Mouse (Mus musculus): ENCODE data around the gene BC005624. TPM values are rescaled to one million over a fixed set of nuclear protein-coding genes. Genes with fewer than 3 reads are reported as not detected.

Gene BC005624
- polyA plus RNA-seq (2014; fragmentation: Nextera tagmentation; extraction: Ambion mirVana): 67.5 and 74.6 TPM in 2 replicates

DNA sequence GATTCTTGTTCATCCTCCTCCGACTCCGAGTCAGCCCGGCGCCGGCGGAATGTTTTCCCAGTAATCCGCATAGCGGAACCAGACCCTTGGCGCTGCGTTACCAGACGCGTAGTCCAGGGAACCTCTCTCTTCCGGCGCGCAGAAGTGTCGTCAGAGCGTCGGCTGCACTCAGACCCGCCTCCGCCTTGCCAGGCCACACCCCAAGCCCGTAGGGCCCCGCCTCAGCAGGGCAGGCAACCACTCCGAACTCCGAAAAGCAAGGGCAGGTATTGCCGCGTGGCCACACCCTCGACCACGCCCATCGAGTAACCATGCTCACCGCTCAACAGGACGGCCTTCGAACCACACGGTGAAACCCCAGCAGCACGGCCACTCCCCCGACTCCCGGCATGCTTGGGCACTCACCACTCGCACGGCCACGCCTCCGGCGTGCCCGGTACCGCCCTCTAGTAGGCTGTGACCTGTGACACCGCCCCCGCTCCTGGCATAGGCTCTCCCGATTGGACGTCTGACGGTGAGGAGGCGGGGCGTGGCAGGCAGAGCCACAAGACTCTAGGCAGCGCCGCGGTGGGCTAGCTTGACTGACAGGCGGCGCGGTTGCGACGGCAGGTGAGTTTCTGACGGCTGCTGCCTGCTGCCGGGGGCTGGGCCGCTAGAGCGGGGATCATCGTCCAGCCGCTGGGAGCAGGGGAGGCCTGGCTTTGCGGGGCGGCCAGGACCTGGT is at the start of gene BC005624, which contains the start of gene Usp20:
TSS of gene BC005624 (minus strand) at position 412 of the 724 bp plus-strand sequence.
TSS of gene Usp20 (plus strand) at position 490 of the 724 bp plus-strand sequence.
- DNase-seq (ENCODE audit: low spot score) (peak; percentile 99), ATAC-seq (ENCODE audit: low FRiP score) (peak; percentile 99)
- H3K9ac ChIP-seq (ENCODE audit: low read depth, low read length): peak within 1 kb of the TSS; percentile 61
- peaks cover 3% of the 10 kb centered on the region; the same call in 1 of the 2 replicates for H3K4me1 ChIP-seq (replicated peaks; ENCODE audit: control insufficient read depth, insufficient read depth, low read length)
- peak within 1 kb of the TSS; percentile 78 for H3K4me3 ChIP-seq (ENCODE audit: low read depth, low read length)
- WGBS: under 1% methylated on average over 63 of the region's 66 CpGs
- H3K36me3 ChIP-seq (ENCODE audit: control insufficient read depth, insufficient read depth, low read length): no peaks in the 10 kb centered on the region
- H3K27ac ChIP-seq (ENCODE audit: low read depth, low read length): peak within 1 kb of the TSS; percentile 40; the same call in 1 of the 2 replicates
- peak within 1 kb of the TSS; percentile 88 for H3K4me2 ChIP-seq (replicated peaks; ENCODE audit: low read depth, low read length)
- no peaks in the 10 kb centered on the region for H3K27me3 ChIP-seq (ENCODE audit: control insufficient read depth, insufficient read depth, low read length)
- no peaks in the 10 kb centered on the region for H3K9me3 ChIP-seq (ENCODE audit: control insufficient read depth, low read length)

DNA sequence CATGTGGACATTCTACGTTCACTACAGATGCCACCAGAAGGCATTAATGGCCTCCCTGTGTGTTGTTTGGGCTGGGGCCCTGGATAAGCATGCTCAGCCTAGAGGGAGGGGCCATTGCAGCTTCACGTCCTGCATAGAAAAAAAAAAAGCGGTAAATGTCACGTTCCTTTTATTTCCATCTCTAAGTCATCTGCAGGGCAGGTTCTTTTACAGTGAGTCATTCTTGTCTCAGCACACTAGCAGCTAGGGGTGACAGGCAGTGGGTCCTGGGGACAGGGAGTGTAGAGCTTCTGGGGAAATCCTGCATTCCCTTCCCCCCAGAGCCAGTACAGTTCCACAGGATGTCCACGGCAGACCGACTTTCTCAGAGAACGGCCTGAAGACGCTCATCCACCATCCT is 44.6 kb upstream of the BC005624 start:
- no peak for ATAC-seq (ENCODE audit: low FRiP score)
- H3K9ac ChIP-seq (ENCODE audit: low read depth, low read length): no peak overlapping the region
- H3K4me2 ChIP-seq (replicated peaks; ENCODE audit: low read depth, low read length): no peak overlapping the region
- no peak for DNase-seq (ENCODE audit: low spot score)
- no peak overlapping the region for H3K27ac ChIP-seq (ENCODE audit: low read depth, low read length)
- WGBS: 84% methylated on average over 8 of the region's 8 CpGs
- H3K27me3 ChIP-seq (ENCODE audit: control insufficient read depth, insufficient read depth, low read length): no peaks in the 10 kb centered on the region
- no peaks in the 10 kb centered on the region for H3K9me3 ChIP-seq (ENCODE audit: control insufficient read depth, low read length)
- no peaks in the 10 kb centered on the region for H3K4me1 ChIP-seq (replicated peaks; ENCODE audit: control insufficient read depth, insufficient read depth, low read length)
- no peaks in the 10 kb centered on the region for H3K36me3 ChIP-seq (ENCODE audit: control insufficient read depth, insufficient read depth, low read length)
- H3K4me3 ChIP-seq (ENCODE audit: low read depth, low read length): no peak overlapping the region

- Histone ChIP-seq H3K4me2 (replicated peaks; ENCODE audit: low read depth, low read length) (no peak overlapping the region), H3K36me3 (ENCODE audit: control insufficient read depth, insufficient read depth, low read length) (no peaks in the 10 kb centered on the region), H3K4me1 (replicated peaks; ENCODE audit: control insufficient read depth, insufficient read depth, low read length) (no peaks in the 10 kb centered on the region), H3K4me3 (ENCODE audit: low read depth, low read length) (no peak overlapping the region), H3K27me3 (ENCODE audit: control insufficient read depth, insufficient read depth, low read length) (no peaks in the 10 kb centered on the region), H3K9me3 (ENCODE audit: control insufficient read depth, low read length) (no peaks in the 10 kb centered on the region), H3K9ac (ENCODE audit: low read depth, low read length) (no peak overlapping the region), H3K27ac (ENCODE audit: low read depth, low read length) (no peak overlapping the region)
- no peak for DNase-seq (ENCODE audit: low spot score)
- ATAC-seq (ENCODE audit: low FRiP score): no peak
- WGBS: 85% methylated on average over 3 of the region's 3 CpGs
These were observed 43.5 kb upstream of the BC005624 start for GRCm38 (mm10) chr2:31025458-31025857.

GRCm38 (mm10) chr2:31024618-31025370 is 42.8 kb upstream of the BC005624 start:
- WGBS: 28% methylated on average over 5 of the region's 5 CpGs
- H3K4me1 ChIP-seq (replicated peaks; ENCODE audit: control insufficient read depth, insufficient read depth, low read length): no peaks in the 10 kb centered on the region
- peak; percentile 79 for DNase-seq (ENCODE audit: low spot score)
- H3K4me3 ChIP-seq (ENCODE audit: low read depth, low read length): no peak overlapping the region
- H3K36me3 ChIP-seq (ENCODE audit: control insufficient read depth, insufficient read depth, low read length): no peaks in the 10 kb centered on the region
- H3K27me3 ChIP-seq (ENCODE audit: control insufficient read depth, insufficient read depth, low read length): no peaks in the 10 kb centered on the region
- H3K9me3 ChIP-seq (ENCODE audit: control insufficient read depth, low read length): no peaks in the 10 kb centered on the region
- no peak overlapping the region for H3K9ac ChIP-seq (ENCODE audit: low read depth, low read length)
- no peak overlapping the region for H3K4me2 ChIP-seq (replicated peaks; ENCODE audit: low read depth, low read length)
- no peak overlapping the region for H3K27ac ChIP-seq (ENCODE audit: low read depth, low read length)
- ATAC-seq (ENCODE audit: low FRiP score): no peak

DNA sequence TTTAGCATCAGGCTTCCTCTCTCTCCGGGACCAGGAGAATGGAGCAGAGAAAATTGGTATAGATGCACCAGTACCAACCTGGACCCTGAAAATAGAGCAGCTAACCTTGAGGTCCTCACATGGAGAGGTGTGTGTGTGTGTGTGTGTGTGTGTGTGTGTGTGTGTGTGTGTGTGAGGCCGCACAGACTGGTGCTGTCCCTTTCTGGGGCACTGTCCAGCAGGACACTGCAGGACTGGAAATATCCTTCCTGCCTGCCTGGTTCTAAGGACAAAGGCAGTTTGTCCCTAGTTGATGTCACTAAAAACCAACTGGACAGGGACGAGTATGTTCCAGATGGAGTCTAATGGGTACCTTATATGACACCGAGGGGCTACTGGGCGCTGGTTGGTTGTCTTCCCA is 41.9 kb upstream of the BC005624 start:
- Histone ChIP-seq H3K36me3 (ENCODE audit: control insufficient read depth, insufficient read depth, low read length) (no peaks in the 10 kb centered on the region), H3K9ac (ENCODE audit: low read depth, low read length) (no peak overlapping the region), H3K9me3 (ENCODE audit: control insufficient read depth, low read length) (no peaks in the 10 kb centered on the region), H3K27me3 (ENCODE audit: control insufficient read depth, insufficient read depth, low read length) (no peaks in the 10 kb centered on the region), H3K4me1 (replicated peaks; ENCODE audit: control insufficient read depth, insufficient read depth, low read length) (no peaks in the 10 kb centered on the region), H3K4me2 (replicated peaks; ENCODE audit: low read depth, low read length) (no peak overlapping the region), H3K4me3 (ENCODE audit: low read depth, low read length) (no peak overlapping the region), H3K27ac (ENCODE audit: low read depth, low read length) (no peak overlapping the region)
- no peak for DNase-seq (ENCODE audit: low spot score)
- 73% methylated on average over 5 of the region's 5 CpGs for WGBS
- no peak for ATAC-seq (ENCODE audit: low FRiP score)

GRCm38 (mm10) chr2:31020202-31020601 is 38.2 kb upstream of the BC005624 start:
- no peaks in the 10 kb centered on the region for H3K4me1 ChIP-seq (replicated peaks; ENCODE audit: control insufficient read depth, insufficient read depth, low read length)
- no peaks in the 10 kb centered on the region for H3K27me3 ChIP-seq (ENCODE audit: control insufficient read depth, insufficient read depth, low read length)
- no peaks in the 10 kb centered on the region for H3K9me3 ChIP-seq (ENCODE audit: control insufficient read depth, low read length)
- H3K9ac ChIP-seq (ENCODE audit: low read depth, low read length): no peak overlapping the region
- H3K36me3 ChIP-seq (ENCODE audit: control insufficient read depth, insufficient read depth, low read length): 0 out of 2 replicates have a peak, but pooled peaks cover 2% of the 10 kb centered on the region
- no peak overlapping the region for H3K27ac ChIP-seq (ENCODE audit: low read depth, low read length)
- ATAC-seq (ENCODE audit: low FRiP score) (no peak), DNase-seq (ENCODE audit: low spot score) (no peak)
- H3K4me2 ChIP-seq (replicated peaks; ENCODE audit: low read depth, low read length): no peak overlapping the region
- H3K4me3 ChIP-seq (ENCODE audit: low read depth, low read length): no peak overlapping the region
- 93% methylated on average over 2 of the region's 2 CpGs for WGBS

DNA sequence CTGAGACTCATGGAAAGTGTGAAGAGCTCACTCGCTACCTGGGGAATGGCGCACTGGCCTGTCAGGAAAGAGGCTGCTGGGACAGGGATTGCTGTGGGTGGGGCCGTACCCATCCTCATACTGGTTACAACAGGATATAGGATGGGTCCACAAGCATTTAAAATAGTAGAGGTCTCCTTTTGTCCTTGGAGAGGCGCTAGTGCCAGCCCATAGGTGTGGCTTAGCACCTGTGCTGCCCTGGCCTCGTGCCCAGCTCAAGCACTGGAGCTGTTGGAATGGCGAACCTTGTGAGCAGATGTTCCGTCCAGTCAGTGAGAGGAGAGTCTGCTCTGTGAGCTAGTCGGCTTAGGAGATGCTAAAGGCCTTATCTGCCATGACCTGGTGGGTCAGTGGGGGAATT is 37.0 kb upstream of the BC005624 start:
- H3K27me3 ChIP-seq (ENCODE audit: control insufficient read depth, insufficient read depth, low read length): no peaks in the 10 kb centered on the region
- ATAC-seq (ENCODE audit: low FRiP score): no peak
- no peaks in the 10 kb centered on the region for H3K4me1 ChIP-seq (replicated peaks; ENCODE audit: control insufficient read depth, insufficient read depth, low read length)
- H3K27ac ChIP-seq (ENCODE audit: low read depth, low read length): no peak overlapping the region
- 0 out of 2 replicates have a peak, but pooled peaks cover 2% of the 10 kb centered on the region for H3K36me3 ChIP-seq (ENCODE audit: control insufficient read depth, insufficient read depth, low read length)
- no peak for DNase-seq (ENCODE audit: low spot score)
- no peak overlapping the region for H3K9ac ChIP-seq (ENCODE audit: low read depth, low read length)
- no peaks in the 10 kb centered on the region for H3K9me3 ChIP-seq (ENCODE audit: control insufficient read depth, low read length)
- H3K4me3 ChIP-seq (ENCODE audit: low read depth, low read length): no peak overlapping the region
- WGBS: 88% methylated on average over 8 of the region's 8 CpGs
- no peak overlapping the region for H3K4me2 ChIP-seq (replicated peaks; ENCODE audit: low read depth, low read length)

- ATAC-seq (ENCODE audit: low FRiP score): no peak
- WGBS: 87% methylated on average over 8 of the region's 8 CpGs
- H3K4me1 ChIP-seq (replicated peaks; ENCODE audit: control insufficient read depth, insufficient read depth, low read length): no peaks in the 10 kb centered on the region
These were observed 36.5 kb upstream of the BC005624 start for GRCm38 (mm10) chr2:31018519-31018918.

More at GRCm38 (mm10) chr2:31018519-31018918, 36.5 kb upstream of the BC005624 start:
- Histone ChIP-seq H3K9me3 (ENCODE audit: control insufficient read depth, low read length) (no peaks in the 10 kb centered on the region), H3K27me3 (ENCODE audit: control insufficient read depth, insufficient read depth, low read length) (no peaks in the 10 kb centered on the region), H3K27ac (ENCODE audit: low read depth, low read length) (no peak overlapping the region), H3K36me3 (ENCODE audit: control insufficient read depth, insufficient read depth, low read length) (0 out of 2 replicates have a peak, but pooled peaks cover 2% of the 10 kb centered on the region), H3K4me3 (ENCODE audit: low read depth, low read length) (no peak overlapping the region), H3K9ac (ENCODE audit: low read depth, low read length) (no peak overlapping the region), H3K4me2 (replicated peaks; ENCODE audit: low read depth, low read length) (no peak overlapping the region)
- no peak for DNase-seq (ENCODE audit: low spot score)

Measured in hindbrain, embryonic 11.5 days (tissue).